Mouse (Mus musculus) heart, postnatal 4 days (tissue): ENCODE results near the gene Blvra. TPM values are rescaled to one million over a fixed set of nuclear protein-coding genes. Genes with fewer than 3 reads are reported as not detected.
"Not testable (repeated sequence)": the region's sequence is repeated elsewhere in the genome, so short reads cannot be mapped to it uniquely, and the experiment has no call there.

ENCODE experiments used
- DNase-seq: peaks from one replicate; pipeline ENCODE4 v3.0.0; 2021
- total RNA-seq, 2 experiments: library from RNA; stranded (reverse); gene quantifications; 2 replicates each; pipeline ENCODE4 v1.2.3; 2021

Blvra gene
- 10 to 100 TPM; 26.0 to 26.2 TPM for total RNA-seq

DNA sequence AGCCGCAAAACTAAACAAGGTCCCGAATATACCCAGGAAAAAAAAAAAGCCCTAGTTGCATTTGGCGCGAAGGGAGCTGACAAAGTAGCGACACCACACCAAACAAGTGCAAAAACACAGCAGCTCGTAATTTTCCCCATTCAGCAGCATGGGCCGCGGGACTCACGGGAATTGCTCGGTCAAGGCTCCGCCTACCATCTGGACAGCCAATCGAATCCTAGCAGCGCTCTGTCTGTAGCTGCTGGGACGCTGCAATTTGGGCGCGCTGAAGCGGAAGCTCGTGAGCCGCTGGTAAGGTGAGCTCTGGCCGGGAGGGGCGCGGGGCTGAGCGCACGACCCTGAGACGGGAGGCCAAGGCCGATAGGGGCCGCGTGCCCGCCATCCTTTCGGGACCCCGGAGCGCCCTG is at the start of gene Blvra:
Gene Blvra (plus strand): TSS at position 231 of the 407 bp plus-strand sequence.
- peak; percentile 88 for DNase-seq

DNA sequence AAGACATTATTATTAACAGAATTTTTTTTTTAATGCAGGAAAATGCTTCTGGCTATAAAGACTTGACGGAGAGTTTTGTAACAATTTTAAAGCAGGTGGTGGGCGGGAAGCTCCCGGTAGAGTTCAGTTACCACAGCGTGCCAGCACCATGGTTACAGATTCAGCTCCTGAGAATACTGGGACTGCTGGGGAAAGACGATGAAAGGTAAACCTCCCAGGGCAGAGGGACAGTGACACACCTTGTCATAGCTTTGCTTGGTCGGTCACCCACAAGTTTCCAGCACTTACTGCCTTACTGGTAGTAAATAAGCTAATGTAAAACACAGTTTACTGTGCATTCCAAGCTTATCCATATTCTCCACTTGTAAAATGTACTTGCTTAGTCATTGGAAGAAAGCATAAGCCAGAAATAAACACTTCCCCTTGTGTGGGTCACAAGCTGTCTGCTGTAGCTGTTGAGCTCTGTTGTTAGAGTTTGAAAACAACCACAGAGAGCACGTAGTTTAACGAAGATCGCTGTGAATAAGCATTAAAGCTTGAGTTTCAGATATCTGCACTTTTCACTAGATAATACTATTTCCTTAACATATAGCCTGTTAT is 35.4 kb upstream of the Blvra start:
- DNase-seq, result no peak

DNA sequence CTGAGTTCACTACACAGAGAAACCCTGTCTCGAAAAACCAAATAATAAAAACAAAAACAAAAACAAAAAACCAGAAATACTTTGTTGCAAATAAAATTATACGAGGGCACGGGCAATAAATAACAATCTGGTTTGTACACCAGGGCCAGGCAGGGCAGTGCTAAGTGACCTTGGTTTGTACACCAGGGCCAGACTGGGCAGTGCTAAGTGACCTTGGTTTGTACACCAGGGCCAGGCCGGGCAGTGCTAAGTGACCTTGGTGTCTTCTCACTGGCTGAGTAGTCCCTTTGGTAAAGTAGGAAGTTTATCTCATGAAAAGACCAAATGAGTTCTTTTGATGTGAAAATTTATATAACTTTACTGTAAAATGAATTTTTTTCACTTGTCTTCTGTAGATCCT is 33.2 kb upstream of the Blvra start:
- DNase-seq, result no peak

DNA sequence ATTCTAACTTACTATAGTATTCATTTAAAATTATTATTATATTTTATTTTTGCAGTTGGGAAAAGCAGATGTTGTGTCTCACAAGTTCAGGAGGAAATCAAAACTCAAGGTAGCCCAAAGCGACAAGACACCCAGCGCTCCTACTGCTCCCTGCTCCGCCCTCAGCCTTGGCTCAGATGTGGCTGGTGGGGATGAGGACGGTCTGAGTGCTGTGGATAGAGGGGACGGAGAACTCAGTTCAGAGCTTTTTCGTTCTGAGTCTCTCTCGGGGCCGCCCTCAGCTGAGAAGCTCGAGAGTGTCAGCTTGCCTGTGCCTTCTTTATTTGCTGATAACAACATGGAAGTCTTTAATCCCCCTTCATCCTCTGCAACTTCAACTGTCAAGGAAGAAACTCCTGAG is 9.0 kb upstream of the Blvra start:
- no peak for DNase-seq

DNA sequence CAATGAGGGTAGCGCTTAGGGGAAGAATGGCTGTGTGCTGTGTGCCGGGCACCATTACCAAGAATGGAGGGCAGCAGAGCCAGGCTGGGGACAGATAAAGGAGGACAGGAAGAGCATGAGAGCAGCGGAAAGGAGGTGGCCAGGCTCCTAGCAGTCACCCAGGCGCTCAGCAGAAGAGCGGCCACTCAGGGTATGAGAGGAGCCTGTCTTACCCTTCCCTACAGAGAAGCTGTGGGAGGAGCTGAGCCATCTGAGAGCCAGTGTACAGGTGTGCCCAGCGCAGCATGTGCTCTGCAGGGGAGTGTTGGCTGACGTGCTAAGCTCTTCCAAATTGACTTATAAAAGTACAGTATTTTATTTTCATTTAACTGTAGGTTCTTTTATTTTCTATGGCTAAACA is 1.7 kb upstream of the Blvra start:
- no peak for DNase-seq

DNA sequence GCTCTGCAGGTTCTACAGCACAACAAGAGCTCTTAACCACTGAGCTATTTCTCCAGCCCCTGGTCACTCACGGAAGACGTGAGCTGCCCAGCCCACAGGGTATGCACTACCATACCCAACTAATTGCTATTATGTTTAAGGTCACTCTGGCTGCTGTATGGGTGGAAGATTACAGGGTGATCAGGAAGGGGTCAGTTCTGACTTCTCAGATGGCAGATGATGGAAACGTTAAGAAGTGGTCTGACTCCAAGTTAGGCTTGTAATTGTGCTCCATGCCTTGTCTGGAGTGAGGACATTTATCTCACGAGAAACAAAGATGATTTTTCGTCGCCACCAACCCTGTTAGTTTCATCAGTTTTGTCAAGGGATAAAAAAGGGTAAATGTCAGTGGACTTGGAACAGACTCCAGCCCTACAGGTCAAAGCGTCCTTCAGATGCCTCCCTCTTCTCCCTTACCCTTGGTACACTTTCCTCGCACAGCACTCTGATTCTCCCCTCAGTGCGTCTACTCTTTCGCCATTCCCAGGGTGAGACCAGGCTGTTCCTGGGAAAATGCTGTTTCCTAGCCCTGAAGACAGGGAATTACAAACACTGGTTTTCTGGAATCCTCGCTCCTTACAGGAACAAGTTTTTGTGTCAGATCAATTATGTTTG is 557 bp upstream of the Blvra start:
- DNase-seq, result no peak

DNA sequence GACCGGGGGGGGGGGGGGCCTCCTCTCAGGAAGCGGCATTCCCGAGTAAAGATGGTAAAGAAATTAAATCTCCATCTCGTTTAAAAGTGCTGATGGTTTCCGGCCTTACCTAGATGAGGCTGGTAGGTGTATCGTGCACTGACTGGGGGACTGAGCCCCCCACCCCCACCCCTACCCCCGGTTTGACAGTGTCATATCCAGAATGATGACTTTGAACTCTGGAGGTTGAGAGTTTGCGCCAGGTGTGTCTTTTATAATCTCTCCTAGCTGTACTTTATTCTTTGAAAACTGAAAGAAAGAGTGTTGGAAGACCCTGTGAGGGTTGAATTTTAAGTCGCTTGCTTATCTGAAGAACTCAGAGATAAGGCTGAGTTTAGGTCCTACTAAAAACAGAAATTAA is 414 bp downstream of the Blvra start:
- DNase-seq, result no peak

DNA sequence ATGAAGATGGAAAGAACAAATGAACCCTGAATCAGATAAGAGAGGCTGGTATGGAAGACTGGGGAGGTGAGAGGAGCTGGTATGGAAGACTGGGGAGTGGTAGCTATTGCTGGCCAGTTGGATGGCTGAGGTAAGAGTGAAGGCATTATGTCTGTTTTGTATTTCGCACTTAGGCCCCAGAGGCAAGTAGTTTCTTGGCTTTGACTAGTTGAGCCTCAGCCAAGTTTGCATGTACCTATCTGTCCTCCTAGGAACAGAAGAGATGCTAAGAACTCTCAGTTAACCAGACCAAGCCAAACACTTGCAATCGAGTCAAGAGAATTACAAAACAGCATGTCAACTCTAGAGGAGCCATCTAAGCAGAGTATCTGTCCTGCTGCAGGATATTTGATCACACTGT is 3.7 kb downstream of the Blvra start:
- DNase-seq, result no peak

DNA sequence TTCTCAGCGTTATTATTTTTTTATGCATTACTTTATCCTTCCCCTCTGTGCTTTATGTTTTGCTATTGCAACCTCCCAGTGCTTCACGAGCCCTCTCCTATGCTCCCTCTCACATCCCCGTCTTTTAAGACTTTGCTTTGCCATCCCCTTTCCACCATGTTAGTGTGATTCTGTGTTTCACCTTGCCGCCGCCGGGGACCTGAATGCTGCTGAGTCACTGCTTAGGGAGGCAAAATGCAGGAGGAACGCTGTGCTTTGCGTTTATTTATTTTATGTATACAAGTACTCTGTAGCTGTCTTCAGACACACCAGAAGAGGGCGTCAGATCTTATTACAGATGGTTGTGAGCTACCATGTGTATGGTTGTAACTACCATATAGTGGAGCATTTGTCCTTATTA is 7.1 kb downstream of the Blvra start:
- no peak for DNase-seq

DNA sequence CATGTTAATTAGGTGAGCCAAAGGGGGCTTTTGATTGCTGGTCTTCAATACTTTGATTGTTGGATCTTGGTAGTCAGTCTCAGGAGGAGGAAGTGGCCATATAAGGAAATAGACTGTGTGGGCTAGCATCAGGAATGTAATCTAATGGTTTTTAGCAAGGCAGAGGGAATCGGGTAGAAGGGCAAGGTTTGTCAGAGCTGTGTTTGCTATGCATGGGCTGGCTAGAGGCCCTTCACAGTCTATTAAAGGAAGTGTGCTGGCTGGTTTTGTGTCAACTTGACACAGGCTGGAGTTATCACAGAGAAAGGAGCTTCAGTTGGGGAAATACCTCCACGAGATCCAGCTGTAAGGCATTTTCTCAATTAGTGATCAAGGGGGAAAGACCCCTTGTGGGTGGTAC is 8.6 kb downstream of the Blvra start:
- DNase-seq, result not testable (repeated sequence)

DNA sequence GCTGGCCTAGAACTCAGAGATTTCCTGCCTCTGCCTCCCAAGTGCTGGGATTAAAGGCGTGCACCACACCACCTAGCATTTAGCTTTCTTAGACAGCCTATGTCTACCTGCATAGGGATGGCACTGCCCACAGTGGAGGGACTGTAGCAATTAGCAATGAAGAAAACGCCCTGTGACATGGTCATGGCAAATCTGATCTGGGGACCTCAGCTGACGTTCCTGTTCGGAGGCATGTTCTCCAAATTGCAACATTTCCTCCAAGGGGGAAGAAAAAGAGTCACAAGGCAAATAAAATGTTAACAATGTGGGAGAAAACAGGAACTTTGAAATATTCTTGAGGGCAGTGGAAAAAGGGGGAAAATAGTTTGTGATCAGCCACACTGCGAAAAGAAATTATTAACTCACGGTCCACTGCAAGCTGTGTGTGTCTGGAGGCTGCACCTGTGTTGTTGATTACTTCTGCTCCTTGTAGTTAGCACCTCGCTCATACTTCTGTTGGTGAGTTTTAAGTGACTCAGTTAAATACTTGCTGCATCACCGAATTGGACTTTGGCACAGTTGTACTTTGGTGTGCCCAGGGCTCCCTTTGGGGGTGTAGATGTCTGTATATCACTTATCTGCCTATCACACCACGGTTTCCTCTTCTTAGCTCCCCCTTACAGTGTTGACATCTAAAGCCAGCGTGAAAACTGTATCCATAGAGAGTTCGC is 9.6 kb downstream of the Blvra start:
- DNase-seq, result no peak

DNA sequence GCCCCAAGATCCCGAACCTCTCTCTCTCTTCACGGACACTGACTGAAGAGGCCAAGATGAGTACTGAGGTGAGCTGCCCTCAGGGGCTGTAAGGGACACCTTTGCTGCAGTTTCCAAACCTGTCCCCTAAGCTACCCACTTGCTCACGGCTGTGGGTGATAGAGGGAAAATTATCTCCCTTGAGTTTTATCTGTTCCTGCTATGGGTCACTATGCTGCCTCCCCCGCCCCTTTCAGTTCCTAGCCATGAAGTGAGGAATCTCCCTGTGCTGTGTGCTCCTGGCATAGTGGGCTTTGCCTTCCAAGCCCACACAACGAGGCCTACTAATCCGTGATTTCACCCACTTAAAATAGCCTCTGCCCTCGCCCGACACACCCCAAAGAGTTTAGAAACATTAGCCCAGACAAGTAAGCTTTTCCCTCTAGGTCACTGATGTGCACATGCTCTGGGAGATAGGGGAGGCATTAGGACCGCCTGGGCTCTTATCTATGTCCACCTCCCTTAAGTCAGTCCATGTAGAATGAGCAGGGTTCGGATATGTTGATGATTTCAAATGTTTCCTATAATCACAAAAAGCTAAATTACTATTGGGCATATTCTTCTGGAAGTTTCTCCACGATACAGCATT is 10.2 kb downstream of the Blvra start:
- DNase-seq, result no peak

DNA sequence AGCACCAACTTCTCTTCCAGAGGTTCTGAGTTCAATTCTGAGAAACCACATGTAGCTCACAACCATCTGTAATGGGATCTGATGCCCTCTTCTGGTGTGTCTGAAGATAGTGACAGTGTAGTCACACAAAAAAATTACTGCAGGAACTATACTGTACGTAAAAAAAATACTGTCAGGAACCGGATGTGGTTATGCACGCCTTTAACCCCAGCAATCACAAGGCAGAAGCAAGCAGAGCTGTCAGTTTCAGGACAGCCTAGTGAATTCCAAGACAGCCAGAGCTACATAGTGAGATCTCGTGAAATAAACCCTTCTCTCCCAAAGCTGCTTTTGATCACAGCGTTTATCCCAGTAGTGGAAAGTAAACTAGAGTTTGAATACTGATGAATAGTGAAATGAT is 15.8 kb downstream of the Blvra start:
- DNase-seq, result no peak

DNA sequence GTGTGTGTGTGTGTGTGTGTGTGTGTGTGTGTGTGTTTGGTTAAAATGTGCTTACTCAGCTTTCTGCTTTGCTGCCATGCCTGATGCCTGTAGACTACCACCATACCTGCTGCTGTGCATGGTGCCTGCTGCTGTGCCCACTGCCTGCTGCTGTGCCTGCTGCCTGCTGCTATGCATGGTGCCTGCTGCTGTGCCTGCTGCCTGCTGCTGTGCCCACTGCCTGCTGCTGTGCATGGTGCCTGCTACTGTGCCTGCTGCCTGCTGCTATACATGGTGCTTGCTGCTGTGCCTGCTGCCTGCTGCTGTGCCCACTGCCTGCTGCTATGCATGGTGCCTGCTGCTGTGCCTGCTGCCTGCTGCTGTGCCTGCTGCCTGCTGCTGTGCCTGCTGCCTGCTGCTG is 19.7 kb downstream of the Blvra start:
- not testable (repeated sequence) for DNase-seq

DNA sequence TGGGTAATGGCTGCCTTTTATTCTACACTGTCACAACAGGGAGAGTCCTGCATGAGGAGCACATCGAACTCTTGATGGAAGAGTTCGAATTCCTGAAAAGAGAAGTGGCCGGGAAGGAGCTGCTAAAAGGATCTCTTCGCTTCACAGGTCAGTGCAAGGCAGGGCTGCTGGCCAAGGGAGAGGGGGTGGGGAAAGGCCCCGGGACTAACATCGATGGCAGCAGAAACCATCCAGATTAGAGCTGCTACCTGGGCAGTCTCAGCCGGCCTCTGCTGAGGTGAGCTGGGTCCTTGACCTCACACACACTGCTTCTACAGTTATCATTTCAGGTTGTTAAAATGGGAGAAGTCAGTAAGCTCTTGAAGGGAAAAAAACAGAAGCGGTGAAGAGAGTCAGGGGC is 21.5 kb downstream of the Blvra start:
- no peak for DNase-seq

DNA sequence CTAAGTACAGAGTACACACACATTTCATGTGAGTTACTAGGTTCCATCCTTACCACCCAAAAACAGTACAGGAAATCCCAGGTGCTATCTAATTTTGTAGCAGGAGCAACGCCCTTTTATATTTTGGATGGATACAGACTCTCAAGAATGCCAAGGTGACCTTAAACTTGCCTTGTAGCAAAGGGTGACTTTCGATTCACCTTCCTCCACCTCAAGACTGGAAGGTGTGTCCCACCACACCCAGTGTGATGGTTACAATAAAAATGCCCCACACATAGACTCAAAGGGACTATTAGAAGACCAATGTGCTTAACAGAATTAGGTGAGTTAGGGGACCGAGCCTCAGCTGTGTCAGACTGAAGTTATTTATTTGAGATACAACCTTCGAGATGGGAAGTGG is 38.5 kb downstream of the Blvra start:
- no peak for DNase-seq

DNA sequence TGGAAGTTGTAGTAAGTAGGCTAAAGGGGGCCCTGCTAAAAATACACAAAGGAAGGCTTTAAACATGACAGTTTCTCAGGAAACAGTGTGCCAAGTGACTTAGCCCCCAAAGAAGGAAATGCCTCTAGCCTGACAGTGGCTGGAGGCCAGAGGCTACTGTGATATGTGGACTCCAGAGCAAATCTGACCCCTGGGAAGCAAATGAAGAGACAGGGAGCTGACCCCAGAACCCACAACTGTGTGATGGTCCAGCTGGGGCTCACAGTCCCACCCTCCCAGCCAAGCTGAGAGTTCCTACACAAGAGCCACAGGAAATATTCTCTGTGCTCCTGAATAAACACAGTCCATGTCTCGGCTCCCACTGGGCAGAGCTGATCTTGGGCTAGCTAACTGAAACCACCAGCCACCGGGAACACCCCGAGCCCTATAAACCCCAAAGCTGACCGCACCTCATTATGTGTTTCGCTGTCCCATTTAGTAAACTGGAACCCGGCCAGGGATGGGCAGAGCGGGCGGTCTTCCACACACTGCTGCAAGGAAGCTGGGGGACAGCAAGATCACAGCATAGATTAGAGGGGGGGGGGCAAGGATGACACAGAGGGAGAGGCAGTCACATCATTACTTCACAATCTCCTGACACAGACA is 51.2 kb downstream of the Blvra start:
- DNase-seq, result peak; percentile 53

DNA sequence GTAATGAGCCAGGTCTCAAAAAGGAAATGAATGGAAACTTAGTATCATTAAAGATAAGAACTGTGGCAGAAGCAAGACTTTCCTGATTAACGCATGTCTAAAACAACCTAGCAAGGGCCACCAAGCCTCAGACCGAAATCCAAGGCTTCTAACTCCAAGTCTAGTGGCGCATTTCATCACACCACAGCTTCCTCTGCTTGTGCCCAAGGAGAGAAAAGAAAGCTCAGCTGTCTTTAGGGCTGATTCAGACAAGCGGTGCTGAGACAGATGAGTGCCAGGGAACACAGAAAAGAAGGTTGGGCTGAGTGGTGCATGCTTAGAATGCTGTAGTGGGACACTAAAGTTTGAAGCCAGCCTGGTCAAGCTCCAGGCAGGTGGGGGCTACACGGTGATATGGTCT is 58.5 kb downstream of the Blvra start:
- DNase-seq, result no peak

DNA sequence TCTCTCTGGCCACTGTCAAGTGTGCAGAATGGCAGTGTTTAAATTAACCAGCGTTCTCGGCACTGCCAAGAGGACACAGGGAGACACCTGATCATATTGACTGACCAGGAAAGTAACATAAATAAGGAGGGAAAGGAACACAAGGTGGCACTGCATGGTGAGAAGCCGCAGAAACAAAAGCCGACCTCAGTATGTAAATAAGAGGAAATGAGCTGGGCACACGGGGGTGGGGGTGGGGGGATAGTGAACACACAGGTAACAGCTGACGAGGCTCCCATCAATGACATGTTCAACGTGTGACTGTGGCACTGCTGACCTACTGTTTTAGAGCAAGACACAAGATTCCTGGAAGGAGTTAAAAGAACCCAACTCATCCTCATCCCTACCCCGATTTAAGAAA is 60.9 kb downstream of the Blvra start:
- no peak for DNase-seq

DNA sequence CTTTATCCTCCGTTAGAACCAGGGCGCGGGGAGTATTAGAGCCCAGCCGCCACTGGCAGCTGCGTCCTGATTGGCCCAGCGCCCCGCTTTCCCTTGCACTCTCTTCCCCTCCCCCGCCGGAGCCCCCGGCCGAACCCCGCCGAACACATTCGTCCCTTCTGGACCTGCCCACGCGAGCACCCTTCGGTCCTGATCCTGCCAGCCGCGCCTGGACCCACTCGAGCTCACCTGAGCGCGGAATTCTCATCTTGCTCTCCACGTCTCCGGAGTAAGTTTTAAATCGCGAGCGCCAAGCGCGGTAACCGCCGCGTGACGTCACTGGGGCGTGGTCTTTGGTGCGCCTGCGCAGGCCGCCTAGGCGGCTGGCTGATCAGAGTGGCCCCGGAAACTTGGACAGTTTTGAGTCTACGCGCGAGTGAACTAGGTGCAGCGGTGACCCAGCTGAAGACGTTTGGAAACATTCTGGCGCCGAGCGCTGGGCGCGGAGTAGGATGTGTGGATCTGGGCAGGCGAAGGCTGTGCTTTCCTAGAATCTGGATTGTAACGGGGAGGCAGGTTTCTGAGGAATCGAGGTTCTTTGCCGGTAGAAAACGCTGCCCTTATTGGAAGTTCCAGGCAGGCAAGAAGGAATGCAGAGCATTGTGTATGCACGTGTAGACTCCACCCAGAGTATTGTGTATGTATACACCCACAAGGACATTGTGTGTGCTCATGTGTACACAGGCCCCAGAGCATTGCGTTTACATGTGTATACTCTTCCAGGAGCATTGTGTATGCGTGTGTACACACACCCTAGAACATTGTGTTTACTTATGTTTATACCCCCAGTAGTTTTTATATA is 63.4 kb downstream of the Blvra start, which contains the start of gene Ncaph:
Gene Ncaph (minus strand): TSS at position 334 of the 841 bp plus-strand sequence.
- DNase-seq, result peak; percentile 96

DNA sequence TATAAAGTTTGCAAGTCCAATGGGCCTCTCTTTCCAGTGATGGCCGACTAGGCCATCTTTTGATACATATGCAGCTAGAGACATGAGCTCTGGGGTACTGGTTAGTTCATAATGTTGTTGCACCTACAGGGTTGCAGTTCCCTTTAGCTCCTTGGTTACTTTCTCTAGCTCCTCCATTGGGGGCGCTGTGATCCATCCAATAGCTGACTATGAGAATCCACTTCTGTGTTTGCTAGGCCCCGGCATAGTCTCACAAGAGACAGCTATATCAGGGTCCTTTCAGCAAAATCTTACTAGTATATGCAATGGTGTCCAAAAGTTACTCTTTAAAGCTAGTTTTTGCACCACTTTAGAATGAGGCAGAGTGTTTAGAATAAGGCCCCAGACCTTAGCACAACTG is 64.8 kb downstream of the Blvra start:
- not testable (repeated sequence) for DNase-seq

DNA sequence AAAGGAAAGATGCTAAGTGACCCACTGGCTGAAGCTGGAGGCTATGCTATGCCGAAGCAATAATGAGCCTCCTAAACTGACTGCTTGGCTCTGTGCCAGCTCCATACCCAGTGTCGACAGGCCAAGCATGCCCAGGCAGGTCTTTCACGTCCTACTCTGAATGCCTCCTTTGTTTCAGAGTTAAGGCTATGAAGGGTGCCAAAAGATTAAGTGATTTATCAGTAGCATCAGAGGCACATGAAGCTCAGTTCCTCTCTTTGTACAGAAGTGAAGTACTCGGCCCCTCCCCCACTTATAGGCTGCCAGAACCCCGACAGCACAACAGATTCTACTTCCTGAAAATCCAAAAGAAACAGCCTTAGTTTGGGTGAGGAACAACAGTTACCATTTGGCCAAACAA is 66.5 kb downstream of the Blvra start:
- DNase-seq, result peak; percentile 60
